21 mouse cellular contexts compared by ENCODE assay signal in genomic region chr1:131045723-131046355, GRCm38 (mm10). TPM values are rescaled to one million over a fixed set of nuclear protein-coding genes. Genes with fewer than 3 reads are reported as not detected.
DNase-seq lines count a peak whose midpoint lies in the region; ATAC-seq and TF ChIP-seq lines count a peak whose summit lies in the region.
"Had no signal": no experiment of that assay in that cellular context is flagged by ENCODE, and none has a peak within 500 bp of the region (broad histone marks: within the 10 kb centered on the region; RNA-seq: fewer than 3 reads in every experiment).

No protein-coding gene starts in this region.

- no peak for TF ChIP-seq POLR2A in CH12.LX (IDR thresholded peaks at IDR 0.05; ENCODE audit: low read depth, low read length)
- TF ChIP-seq POLR2A in small intestine, adult 2 months (IDR thresholded peaks at IDR 0.05; ENCODE audit: low read depth, low read length), result no peak

- peak overlapping the region; percentile 45 for H3K27ac ChIP-seq in heart, embryonic 13.5 days (replicated peaks)
- no peak overlapping the region for H3K27ac ChIP-seq in heart, embryonic 11.5 days (ENCODE audit: low read depth, low read length)
- H3K27ac ChIP-seq in CH12.LX (ENCODE audit: insufficient read depth, low read depth), result peak overlapping the region; percentile 87
- peak overlapping the region; percentile 34; the same call in 1 of the 2 replicates for H3K27ac ChIP-seq in intestine, embryonic 15.5 days
- H3K27ac ChIP-seq in small intestine, adult 2 months (ENCODE audit: insufficient read depth, low read depth, low read length), result peak overlapping the region; percentile 52; the same call in 1 of the 2 replicates
- no peak overlapping the region for H3K27ac ChIP-seq in hindbrain, embryonic 16.5 days (ENCODE audit: low read depth, low read length)
- H3K27ac ChIP-seq: embryonic facial prominence, embryonic 12.5 days; forebrain, embryonic 15.5 days; hindbrain, embryonic 13.5 days had no signal

- H3K9me3 ChIP-seq in heart, embryonic 13.5 days, result no peaks in the 10 kb centered on the region
- no peaks in the 10 kb centered on the region for H3K9me3 ChIP-seq in heart, embryonic 11.5 days (replicated peaks; ENCODE audit: control insufficient read depth, low read length)
- peaks cover 7% of the 10 kb centered on the region for H3K9me3 ChIP-seq in CH12.LX (replicated peaks; ENCODE audit: low read length)
- no peaks in the 10 kb centered on the region for H3K9me3 ChIP-seq in intestine, embryonic 15.5 days
- H3K9me3 ChIP-seq in hindbrain, embryonic 16.5 days (ENCODE audit: control insufficient read depth, low read length), result no peaks in the 10 kb centered on the region
- H3K9me3 ChIP-seq: embryonic facial prominence, embryonic 12.5 days; forebrain, embryonic 15.5 days; G1E; hindbrain, embryonic 13.5 days had no signal

- no peak for DNase-seq in CH12.LX (ENCODE audit: extremely low read depth)
- no peak for DNase-seq in layer of hippocampus, adult 8-10 months (ENCODE audit: low spot score in 2 of 2)
- DNase-seq: adrenal gland, postnatal 14 days; cerebellum, adult 11-12 months; cerebellum, adult 9-10 months; cerebellum, postnatal 25 days; gastrocnemius, postnatal 36 days; kidney, adult 11 months had no signal

- dilution Hi-C loops in CH12.LX (cut with MboI; ENCODE audit: extremely low pct_ligation_motif_present, extremely low pct_unique_long_range_greater_than_20kb, low sequenced_read_pairs), result no loop called here

- no peaks in the 10 kb centered on the region for H3K27me3 ChIP-seq in heart, embryonic 13.5 days (replicated peaks)
- no peaks in the 10 kb centered on the region for H3K27me3 ChIP-seq in heart, embryonic 11.5 days (ENCODE audit: control insufficient read depth, insufficient read depth, low read length)
- H3K27me3 ChIP-seq in CH12.LX (replicated peaks), result no peaks in the 10 kb centered on the region
- no peaks in the 10 kb centered on the region for H3K27me3 ChIP-seq in intestine, embryonic 15.5 days (replicated peaks)
- H3K27me3 ChIP-seq in small intestine, adult 2 months (ENCODE audit: control insufficient read depth, insufficient read depth, low read length), result no peaks in the 10 kb centered on the region
- H3K27me3 ChIP-seq in hindbrain, embryonic 16.5 days (replicated peaks; ENCODE audit: control insufficient read depth, insufficient read depth, low read length), result no peaks in the 10 kb centered on the region
- H3K27me3 ChIP-seq: embryonic facial prominence, embryonic 12.5 days; forebrain, embryonic 15.5 days; hindbrain, embryonic 13.5 days had no signal

- no peak overlapping the region for H3K4me3 ChIP-seq in heart, embryonic 13.5 days
- H3K4me3 ChIP-seq in heart, embryonic 11.5 days (ENCODE audit: low read depth, low read length), result no peak overlapping the region
- no peak overlapping the region for H3K4me3 ChIP-seq in CH12.LX (replicated peaks in 1 of 3; ENCODE audit: low read depth in 2 of 3, low read length in 2 of 3, poor library complexity in 1 of 3)
- no peak overlapping the region for H3K4me3 ChIP-seq in intestine, embryonic 15.5 days (replicated peaks)
- H3K4me3 ChIP-seq in small intestine, adult 2 months (ENCODE audit: low read depth, low read length), result no peak overlapping the region
- no peak overlapping the region for H3K4me3 ChIP-seq in hindbrain, embryonic 16.5 days (ENCODE audit: low read length)
- H3K4me3 ChIP-seq: embryonic facial prominence, embryonic 12.5 days; forebrain, embryonic 15.5 days; hindbrain, embryonic 13.5 days had no signal

- 81% methylated on average over 2 of the region's 2 CpGs for WGBS in heart, embryonic 13.5 days
- 78% methylated on average over 2 of the region's 2 CpGs for WGBS in heart, embryonic 11.5 days (ENCODE audit: insufficient replicate concordance)
- WGBS in intestine, embryonic 15.5 days, result 60% methylated on average over 2 of the region's 2 CpGs
- 47% methylated on average over 2 of the region's 2 CpGs for WGBS in small intestine, adult 2 months
- WGBS in hindbrain, embryonic 16.5 days, result 89% methylated on average over 2 of the region's 2 CpGs

- no peak for TF ChIP-seq RAD21 in CH12.LX (IDR thresholded peaks at IDR 0.05; ENCODE audit: low read depth, low read length)

- no peak for TF ChIP-seq CTCF in CH12.LX (conservative IDR thresholded peaks at IDR 0.05 in 1 of 2, IDR thresholded peaks at IDR 0.05 in 1 of 2; ENCODE audit: low read depth in 2 of 2, low read length in 2 of 2)
- TF ChIP-seq CTCF in small intestine, adult 2 months (IDR thresholded peaks at IDR 0.05; ENCODE audit: extremely low read depth, insufficient read length, insufficient replicate concordance, low read depth, low read length), result no peak

- in situ Hi-C loops in CH12.LX (cut with MboI; ENCODE audit: low pct_ligation_motif_present, low pct_unique_long_range_greater_than_20kb, low sequenced_read_pairs), result no loop called here

- no peak overlapping the region; the same call in 1 of the 2 replicates for H3K9ac ChIP-seq in heart, embryonic 13.5 days
- H3K9ac ChIP-seq in heart, embryonic 11.5 days (ENCODE audit: low read depth, low read length), result no peak overlapping the region
- peak overlapping the region; percentile 12; the same call in 1 of the 2 replicates for H3K9ac ChIP-seq in CH12.LX (ENCODE audit: insufficient read depth, low read depth)
- H3K9ac ChIP-seq in intestine, embryonic 15.5 days, result no peak overlapping the region
- H3K9ac ChIP-seq in hindbrain, embryonic 16.5 days (ENCODE audit: low read depth, low read length), result no peak overlapping the region
- H3K9ac ChIP-seq: embryonic facial prominence, embryonic 12.5 days; forebrain, embryonic 15.5 days; hindbrain, embryonic 13.5 days had no signal

- peaks cover 22% of the 10 kb centered on the region for H3K4me1 ChIP-seq in heart, embryonic 13.5 days
- H3K4me1 ChIP-seq in heart, embryonic 11.5 days (ENCODE audit: control insufficient read depth, insufficient read depth, low read length), result peaks cover 15% of the 10 kb centered on the region
- H3K4me1 ChIP-seq in CH12.LX (ENCODE audit: control insufficient read depth in 1 of 2, insufficient read depth in 2 of 2), result peaks cover 33 to 79% of the 10 kb centered on the region in 2 experiments
- H3K4me1 ChIP-seq in intestine, embryonic 15.5 days (replicated peaks), result 0 out of 2 replicates have a peak, but pooled peaks cover 3% of the 10 kb centered on the region
- H3K4me1 ChIP-seq in small intestine, adult 2 months (ENCODE audit: control insufficient read depth, insufficient read depth, insufficient read length, low read length), result peaks cover 15% of the 10 kb centered on the region; the same call in 1 of the 2 replicates
- no peaks in the 10 kb centered on the region for H3K4me1 ChIP-seq in hindbrain, embryonic 16.5 days (ENCODE audit: control insufficient read depth, insufficient read depth, low read depth, low read length)
- H3K4me1 ChIP-seq: forebrain, embryonic 15.5 days had no signal

- no peak for TF ChIP-seq EP300 in CH12.LX (IDR thresholded peaks at IDR 0.05; ENCODE audit: low read length)

- H3K79me2 ChIP-seq in CH12.LX (replicated peaks; ENCODE audit: control insufficient read depth, extremely low read depth, insufficient read depth, poor library complexity, severe bottlenecking), result no peaks in the 10 kb centered on the region

- H3K36me3 ChIP-seq in heart, embryonic 13.5 days, result 0 out of 2 replicates have a peak, but pooled peaks cover 3% of the 10 kb centered on the region
- H3K36me3 ChIP-seq in heart, embryonic 11.5 days (ENCODE audit: control insufficient read depth, insufficient read depth, low read length), result no peaks in the 10 kb centered on the region
- H3K36me3 ChIP-seq in CH12.LX (replicated peaks in 1 of 2; ENCODE audit: control insufficient read depth in 1 of 2, insufficient read depth in 1 of 2, low read length in 1 of 2), result no peaks in the 10 kb centered on the region
- no peaks in the 10 kb centered on the region for H3K36me3 ChIP-seq in intestine, embryonic 15.5 days
- no peaks in the 10 kb centered on the region for H3K36me3 ChIP-seq in small intestine, adult 2 months (ENCODE audit: control insufficient read depth, insufficient read depth, low read length)
- H3K36me3 ChIP-seq in hindbrain, embryonic 16.5 days (ENCODE audit: control insufficient read depth, insufficient read depth, low read length), result no peaks in the 10 kb centered on the region
- H3K36me3 ChIP-seq: embryonic facial prominence, embryonic 12.5 days; forebrain, embryonic 15.5 days; G1E; hindbrain, embryonic 13.5 days had no signal

- no peak overlapping the region for H3K4me2 ChIP-seq in heart, embryonic 13.5 days
- H3K4me2 ChIP-seq in heart, embryonic 11.5 days, result no peak overlapping the region
- 0 out of 2 replicates have a peak overlapping the region, but pooled peaks have one; percentile 62 for H3K4me2 ChIP-seq in CH12.LX (ENCODE audit: insufficient read depth, low read depth, poor library complexity, severe bottlenecking)
- no peak overlapping the region for H3K4me2 ChIP-seq in intestine, embryonic 15.5 days (replicated peaks)
- H3K4me2 ChIP-seq in hindbrain, embryonic 16.5 days (ENCODE audit: low read length), result no peak overlapping the region
- H3K4me2 ChIP-seq: embryonic facial prominence, embryonic 12.5 days; forebrain, embryonic 15.5 days; hindbrain, embryonic 13.5 days had no signal

- no peak for ATAC-seq in heart, embryonic 13.5 days (ENCODE audit: extremely low read depth, insufficient number of reproducible peaks, low FRiP score, low TSS enrichment)
- ATAC-seq in heart, embryonic 11.5 days (replicated peaks; ENCODE audit: insufficient number of reproducible peaks, low FRiP score, low TSS enrichment), result no peak
- ATAC-seq in intestine, embryonic 15.5 days, result peak; percentile 63
- no peak for ATAC-seq in hindbrain, embryonic 16.5 days
- ATAC-seq: forebrain, embryonic 15.5 days had no signal

RNA-seq across cellular contexts. Expression of gene Il10, which starts 26.2 kb away (rescaled TPM):
- polyA plus RNA-seq in heart, embryonic 13.5 days (2015; fragmentation: Nextera tagmentation; extraction: Ambion mirVana), result not detected in 2 replicates
- not detected in 2 replicates for polyA plus RNA-seq in heart, embryonic 11.5 days (2014; fragmentation: Nextera tagmentation; extraction: Ambion mirVana)
- total RNA-seq in CH12.LX (2012; rRNA removed), result 389 and 399 TPM in 2 replicates
- 903 and 969 TPM in 2 replicates for total RNA-seq in CH12.LX (2014; rRNA removed)
- 236 and 284 TPM in 2 replicates for polyA plus RNA-seq in CH12.LX (2012; ENCODE audit: insufficient read length, low read depth)
- not detected in 2 replicates for polyA plus RNA-seq in intestine, embryonic 15.5 days (2015; fragmentation: Nextera tagmentation; extraction: Ambion mirVana)
- not detected in 2 replicates for polyA plus RNA-seq in small intestine, adult 2 months (2012; rRNA removed)
- total RNA-seq in layer of hippocampus, adult 8-10 months (2022), result not detected
- polyA plus RNA-seq in hindbrain, embryonic 16.5 days (2015; fragmentation: Nextera tagmentation; extraction: Ambion mirVana), result 0.16 TPM in 1 of 2 replicates, not detected in the other
- total RNA-seq: adrenal gland, postnatal 14 days; G1E; gastrocnemius, adult 8-10 months; gastrocnemius, postnatal 36 days; heart, adult 18-20 months had no signal
- polyA plus RNA-seq: cortical plate, adult 2 months; embryonic facial prominence, embryonic 12.5 days; forebrain, embryonic 11.5 days; forebrain, embryonic 15.5 days; G1E; hindbrain, embryonic 13.5 days had no signal

RNA-seq across cellular contexts. Expression of gene Mapkapk2, which starts 51.8 kb away (rescaled TPM):
- 60.0 and 62.0 TPM in 2 replicates for polyA plus RNA-seq in heart, embryonic 13.5 days (2015; fragmentation: Nextera tagmentation; extraction: Ambion mirVana)
- polyA plus RNA-seq in heart, embryonic 11.5 days (2014; fragmentation: Nextera tagmentation; extraction: Ambion mirVana), result 51.4 and 57.6 TPM in 2 replicates
- total RNA-seq in CH12.LX (2012; rRNA removed) (54.2 and 55.0 TPM in 2 replicates), CH12.LX (2014; rRNA removed) (58.6 and 62.9 TPM in 2 replicates)
- 63.5 and 68.6 TPM in 2 replicates for polyA plus RNA-seq in CH12.LX (2012; ENCODE audit: insufficient read length, low read depth)
- 42.6 and 44.5 TPM in 2 replicates for polyA plus RNA-seq in intestine, embryonic 15.5 days (2015; fragmentation: Nextera tagmentation; extraction: Ambion mirVana)
- 33.1 and 61.0 TPM in 2 replicates for polyA plus RNA-seq in small intestine, adult 2 months (2012; rRNA removed)
- total RNA-seq in layer of hippocampus, adult 8-10 months (2022), result 10 to 100 TPM; 27.7 to 42.7 (median 35.3) TPM
- polyA plus RNA-seq in hindbrain, embryonic 16.5 days (2015; fragmentation: Nextera tagmentation; extraction: Ambion mirVana), result 9.1 and 15.7 TPM in 2 replicates

Comparison
In these comparisons a context has a peak if more than half of its experiments do, and no peak if none do; other contexts are left out.
1. H3K27ac ChIP-seq: peak in heart, embryonic 13.5 days (single experiment), CH12.LX (single experiment), intestine, embryonic 15.5 days (single experiment) and small intestine, adult 2 months (single experiment); none in heart, embryonic 11.5 days (single experiment) and hindbrain, embryonic 16.5 days (single experiment).
2. RNA of gene Il10, which starts 26.2 kb away (polyA plus RNA-seq): 236 to 284 TPM in CH12.LX; 0.16 TPM in hindbrain, embryonic 16.5 days, not detected in small intestine, adult 2 months, not detected in heart, embryonic 13.5 days, not detected in heart, embryonic 11.5 days and not detected in intestine, embryonic 15.5 days; every median in the first group is over 100 times any median in the second.